Mouse (Mus musculus): ENCODE measurements around the gene Sirt2. TPM values are rescaled to one million over a fixed set of nuclear protein-coding genes. Genes with fewer than 3 reads are reported as not detected.

The Sirt2 gene
- total RNA-seq, 1 experiment from 2014 or later, result 71.4 TPM

DNA sequence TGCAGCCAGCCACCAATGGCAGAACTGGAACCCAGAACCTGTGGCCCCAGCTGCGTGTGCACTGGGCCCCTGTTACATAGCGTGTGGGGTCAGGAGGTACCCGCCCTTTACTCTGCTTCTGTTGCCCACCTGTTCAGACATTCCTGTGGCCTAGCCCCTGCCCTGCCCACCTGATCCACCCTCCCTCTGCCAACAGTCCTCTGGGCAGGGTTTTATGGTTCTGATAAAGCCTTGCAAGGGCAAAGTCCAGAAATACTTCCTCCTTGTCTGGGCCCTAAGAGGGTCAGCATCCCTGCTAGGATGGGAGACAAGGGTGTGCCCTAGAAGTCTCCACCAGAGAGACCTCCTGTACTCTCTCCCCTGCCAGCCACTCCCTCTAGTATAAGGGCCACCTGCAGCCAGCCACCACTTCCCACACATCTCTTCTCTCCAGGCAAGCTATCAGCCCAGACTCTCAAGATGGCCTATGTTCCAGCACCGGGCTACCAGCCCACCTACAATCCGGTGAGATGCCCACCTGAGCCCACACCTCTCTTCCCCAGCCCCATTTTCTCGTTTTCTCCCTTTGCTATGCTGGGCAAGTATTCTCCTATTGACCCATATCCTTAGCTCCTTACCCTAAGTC lies 67.3 kb downstream of the Sirt2 start, which contains the start of gene Lgals4:
Lgals4 (plus strand) TSS at position 132 of the 625 bp plus-strand sequence.
- DNase-seq, result no peak

DNA sequence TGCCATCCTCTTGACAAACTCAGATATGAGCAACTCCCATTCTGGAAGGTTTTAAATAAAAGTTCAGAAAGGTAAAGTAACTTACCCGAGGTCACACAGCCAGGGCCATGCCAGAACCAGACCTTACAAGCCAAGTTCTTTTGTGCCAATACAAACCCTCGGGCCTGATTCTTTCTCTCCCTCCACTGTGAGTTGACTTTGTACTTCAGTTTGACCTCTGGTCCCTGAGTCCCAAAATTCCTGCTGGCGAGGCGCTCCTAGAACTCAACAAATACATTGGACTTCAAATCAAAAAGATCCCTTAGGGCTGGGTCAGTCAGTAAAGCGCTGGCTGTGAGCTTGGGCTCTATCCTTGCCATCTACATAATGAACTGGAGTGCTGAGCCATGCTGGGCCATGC lies 70.4 kb downstream of the Sirt2 start:
- no peak for DNase-seq

Other genes with a start within 250 kb of the Sirt2 start
- gene Ifnl3, start 243.9 kb upstream of the Sirt2 start, total RNA-seq (2021), result not detected in 2 replicates
- not detected in 2 replicates for gene Sycn, start 225.8 kb upstream of the Sirt2 start, total RNA-seq (2021)
- not detected in 2 replicates for gene Nccrp1, start 219.5 kb upstream of the Sirt2 start, total RNA-seq (2021)
- gene Samd4b, start 168.6 kb upstream of the Sirt2 start, total RNA-seq (2021), result 66.6 and 69.4 TPM in 2 replicates
- gene Pak4, start 168.6 kb upstream of the Sirt2 start, total RNA-seq (2021), result 32.0 and 35.2 TPM in 2 replicates
- gene Acp7, start 135.4 kb upstream of the Sirt2 start, total RNA-seq (2021), result not detected in 2 replicates
- gene Fbxo27, start 73.9 kb upstream of the Sirt2 start, total RNA-seq (2021), result 1.3 and 1.9 TPM in 2 replicates
- gene Fbxo17, start 49.9 kb upstream of the Sirt2 start, total RNA-seq (2021), result 3.9 and 5.3 TPM in 2 replicates
- 78.8 and 86.5 TPM in 2 replicates for gene Mrps12, start 24.9 kb upstream of the Sirt2 start, total RNA-seq (2021)
- 15.4 and 22.3 TPM in 2 replicates for gene Sars2, start 24.7 kb upstream of the Sirt2 start, total RNA-seq (2021)
- gene Ccer2, start 10.6 kb upstream of the Sirt2 start, total RNA-seq (2021), result not detected in 2 replicates
- gene Nfkbib, start 777 bp downstream of the Sirt2 start, total RNA-seq (2021), result 36.8 and 42.6 TPM in 2 replicates
- gene Rinl, start 22.2 kb downstream of the Sirt2 start, total RNA-seq (2021), result 2.9 and 3.1 TPM in 2 replicates
- 423 and 491 TPM in 2 replicates for gene Hnrnpl, start 41.8 kb downstream of the Sirt2 start, total RNA-seq (2021)
- gene Ech1, start 58.5 kb downstream of the Sirt2 start, total RNA-seq (2021), result 445 and 492 TPM in 2 replicates
- gene Lgals4, start 67.1 kb downstream of the Sirt2 start, total RNA-seq (2021), result 14.4 and 17.6 TPM in 2 replicates
- not detected in 2 replicates for gene Lgals7, start 97.1 kb downstream of the Sirt2 start, total RNA-seq (2021)
- gene Capn12, start 114.7 kb downstream of the Sirt2 start, total RNA-seq (2021), result 0.21 TPM in 1 of 2 replicates, not detected in the other
- 204 and 206 TPM in 2 replicates for gene Actn4, start 195.6 kb downstream of the Sirt2 start, total RNA-seq (2021)
- 222 and 254 TPM in 2 replicates for gene Eif3k, start 215.1 kb downstream of the Sirt2 start, total RNA-seq (2021)
- 1.1 and 1.4 TPM in 2 replicates for gene Map4k1, start 215.3 kb downstream of the Sirt2 start, total RNA-seq (2021)